Mouse (Mus musculus) neural tube, embryonic 11.5 days (tissue): ENCODE measurements around the gene Bst2. TPM values are rescaled to one million over a fixed set of nuclear protein-coding genes. Genes with fewer than 3 reads are reported as not detected.

Experiments used
- ATAC-seq: fragments of 200-750 bp; cut with Nextera tagmentation; 2 replicates; pipeline ENCODE4 v1.8.0; 2017; ENCODE audit warnings: moderate number of reproducible peaks, mild to moderate bottlenecking, moderate TSS enrichment, moderate library complexity; ENCODE audit not compliant: insufficient read depth, low FRiP score, low TSS enrichment
- DNase-seq: peaks from one replicate; pipeline ENCODE4 v3.0.0-alpha.2; 2015; ENCODE audit warnings: low spot score
- H3K27ac ChIP-seq: fragments of 300-500 bp; sonication (generic); 2 replicates; pipeline ENCODE4 v1.5.1; 2014; ENCODE audit warnings: low read depth, mild to moderate bottlenecking, low read length
- H3K27me3 ChIP-seq: fragments of 300-500 bp; sonication (generic); 2 replicates; pipeline ENCODE4 v1.6.1; 2014; ENCODE audit warnings: mild to moderate bottlenecking, low read length, mixed read lengths; ENCODE audit not compliant: control insufficient read depth, insufficient read depth
- H3K36me3 ChIP-seq: fragments of 300-500 bp; sonication (generic); 2 replicates; pipeline ENCODE4 v1.6.1; 2014; ENCODE audit warnings: mild to moderate bottlenecking, low read length, moderate library complexity, mixed read lengths; ENCODE audit not compliant: control insufficient read depth, insufficient read depth
- H3K4me1 ChIP-seq: fragments of 300-500 bp; sonication (generic); 2 replicates; pipeline ENCODE4 v1.6.1; 2014; ENCODE audit warnings: low read length, mixed read lengths; ENCODE audit not compliant: control insufficient read depth, insufficient read depth
- H3K4me2 ChIP-seq: fragments of 300-500 bp; sonication (generic); 2 replicates; pipeline ENCODE4 v1.6.1; 2014; ENCODE audit warnings: low read depth, mild to moderate bottlenecking, moderate library complexity
- H3K4me3 ChIP-seq: fragments of 300-500 bp; sonication (generic); 2 replicates; pipeline ENCODE4 v1.5.1; 2014; ENCODE audit warnings: low read depth, low read length
- H3K9ac ChIP-seq: fragments of 300-500 bp; sonication (generic); 2 replicates; pipeline ENCODE4 v1.6.1; 2014; ENCODE audit warnings: mild to moderate bottlenecking, low read length
- H3K9me3 ChIP-seq: fragments of 300-500 bp; sonication (generic); 2 replicates; pipeline ENCODE4 v1.6.1; 2016; ENCODE audit warnings: low read length; ENCODE audit not compliant: control insufficient read depth
- WGBS: fragments of 180-500 bp; shearing (Covaris S2); extraction: QIAGEN DNeasy Blood & Tissue Kit; methylation state at CpG from one replicate; pipeline ENCODE4 v1.1.7; 2014; 5-methylcytosine and 5-hydroxymethylcytosine counted together
- polyA plus RNA-seq: library from polyadenylated mRNA; unstranded; fragments of >200 nt; fragmentation: Nextera tagmentation; extraction: Ambion mirVana; gene quantifications from 2 replicates; pipeline ENCODE4 v1.2.1, GENCODE M21; 2014

Bst2 gene
- polyA plus RNA-seq, 1 experiment from 2014 or later, result 4.9 TPM

DNA sequence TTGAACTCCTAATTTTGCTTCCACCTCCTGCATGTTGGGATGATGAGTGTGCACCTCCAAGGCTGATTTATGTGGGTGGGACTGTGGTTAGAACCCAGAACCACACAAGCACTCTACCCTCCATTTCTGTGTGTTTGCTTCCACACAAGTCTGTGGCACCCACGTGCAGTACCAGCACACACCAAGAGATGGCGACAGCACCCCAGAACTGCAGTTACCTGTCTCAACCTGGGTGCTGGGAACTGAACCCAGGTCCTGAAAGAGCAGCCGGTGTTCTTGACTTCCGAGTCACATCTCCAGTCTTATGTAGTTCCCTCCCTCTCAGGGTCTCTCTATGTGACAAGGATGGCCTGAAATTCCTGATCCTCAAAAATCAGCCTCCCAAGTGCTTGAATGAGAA is 26.7 kb upstream of the Bst2 start:
- Histone ChIP-seq H3K4me1 (no peaks in the 10 kb centered on the region), H3K4me3 (no peak overlapping the region), H3K4me2 (no peak overlapping the region), H3K27ac (no peak overlapping the region), H3K27me3 (peaks cover 47% of the 10 kb centered on the region), H3K9ac (no peak overlapping the region), H3K9me3 (0 out of 2 replicates have a peak, but pooled peaks cover 3% of the 10 kb centered on the region), H3K36me3 (no peaks in the 10 kb centered on the region)
- DNase-seq, result no peak
- WGBS, result 91% methylated on average over 4 of the region's 4 CpGs
- no peak for ATAC-seq

DNA sequence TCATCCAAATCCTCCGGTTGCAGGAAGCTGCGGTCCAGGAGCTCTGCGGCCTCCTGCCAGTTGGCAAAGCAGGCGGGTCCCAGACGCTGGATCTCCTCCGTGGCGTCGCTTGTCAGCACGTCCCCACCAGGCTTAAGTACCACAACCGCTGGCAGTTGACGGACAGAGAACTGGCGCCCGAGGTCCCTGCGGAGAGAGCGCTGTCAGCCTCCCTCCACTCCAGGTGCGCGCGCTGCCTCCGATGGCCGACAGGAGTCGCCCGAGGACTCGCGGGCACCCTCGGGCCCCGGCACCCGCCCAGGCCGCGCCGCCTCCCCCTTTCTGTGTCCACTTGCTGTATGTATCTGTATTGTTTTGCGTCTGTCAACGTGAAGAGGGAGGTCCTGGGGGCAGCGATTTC is 25.5 kb upstream of the Bst2 start:
- ATAC-seq (peak; percentile 27; the same call in 1 of the 2 replicates), DNase-seq (peak; percentile 71)
- Histone ChIP-seq H3K36me3 (no peaks in the 10 kb centered on the region), H3K27ac (no peak overlapping the region), H3K9ac (no peak overlapping the region), H3K4me2 (peak overlapping the region; percentile 2; the same call in 1 of the 2 replicates), H3K4me1 (peaks cover 4% of the 10 kb centered on the region; the same call in 1 of the 2 replicates), H3K27me3 (peaks cover 54% of the 10 kb centered on the region), H3K9me3 (0 out of 2 replicates have a peak, but pooled peaks cover 3% of the 10 kb centered on the region), H3K4me3 (no peak overlapping the region)
- under 1% methylated on average over 33 of the region's 33 CpGs for WGBS

DNA sequence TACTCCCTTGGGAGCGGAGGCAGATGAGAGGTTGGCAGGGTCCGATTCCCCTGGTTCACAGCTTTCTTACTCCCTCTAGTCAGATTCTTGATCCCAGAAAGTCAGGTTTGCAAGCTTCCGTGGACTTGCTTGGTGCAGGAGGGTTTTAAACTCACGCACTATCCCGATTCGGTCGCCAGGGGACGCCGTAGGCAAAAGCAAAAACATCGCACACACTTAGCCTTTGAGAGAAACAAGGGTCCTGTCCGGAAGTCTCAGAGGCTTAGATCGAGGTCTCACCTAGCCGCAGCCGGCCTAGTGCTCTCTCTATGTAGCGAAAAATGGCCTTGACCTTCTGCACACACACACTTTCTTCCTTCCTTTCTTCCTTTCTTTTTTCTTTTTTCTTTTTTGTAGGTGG is 24.1 kb upstream of the Bst2 start:
- 0 out of 2 replicates have a peak, but pooled peaks cover 3% of the 10 kb centered on the region for H3K9me3 ChIP-seq
- DNase-seq (peak; percentile 87), ATAC-seq (no peak)
- H3K9ac ChIP-seq, result no peak overlapping the region
- peaks cover 67% of the 10 kb centered on the region for H3K27me3 ChIP-seq
- H3K36me3 ChIP-seq, result no peaks in the 10 kb centered on the region
- peaks cover 4% of the 10 kb centered on the region; the same call in 1 of the 2 replicates for H3K4me1 ChIP-seq
- H3K27ac ChIP-seq, result no peak overlapping the region
- no peak overlapping the region for H3K4me2 ChIP-seq
- 3% methylated on average over 15 of the region's 15 CpGs for WGBS
- no peak overlapping the region for H3K4me3 ChIP-seq

DNA sequence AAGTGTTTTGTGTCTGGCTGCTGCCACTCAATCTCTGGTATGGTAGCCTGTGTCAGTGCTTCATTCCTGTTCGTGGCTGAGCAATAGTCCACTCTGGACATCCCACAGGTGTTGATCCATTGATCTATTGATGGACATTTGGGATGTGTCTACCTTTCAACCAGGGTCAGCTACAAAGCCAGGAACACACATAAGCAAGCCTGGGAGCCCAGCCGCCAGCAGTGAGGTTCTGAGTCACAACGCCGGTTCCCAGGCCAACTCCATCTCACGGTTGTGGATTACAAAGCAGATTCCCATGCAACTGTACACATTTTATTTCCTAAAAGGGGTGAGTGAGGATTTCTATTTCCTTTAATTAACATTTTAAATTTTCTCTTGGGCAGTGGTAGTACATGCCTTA is 23.5 kb upstream of the Bst2 start:
- Histone ChIP-seq H3K27me3 (peaks cover 67% of the 10 kb centered on the region), H3K36me3 (no peaks in the 10 kb centered on the region), H3K9me3 (0 out of 2 replicates have a peak, but pooled peaks cover 3% of the 10 kb centered on the region), H3K4me3 (no peak overlapping the region), H3K9ac (no peak overlapping the region), H3K27ac (no peak overlapping the region), H3K4me1 (peaks cover 4% of the 10 kb centered on the region; the same call in 1 of the 2 replicates), H3K4me2 (no peak overlapping the region)
- no peak for ATAC-seq
- no peak for DNase-seq
- WGBS, result 86% methylated on average over 5 of the region's 5 CpGs

DNA sequence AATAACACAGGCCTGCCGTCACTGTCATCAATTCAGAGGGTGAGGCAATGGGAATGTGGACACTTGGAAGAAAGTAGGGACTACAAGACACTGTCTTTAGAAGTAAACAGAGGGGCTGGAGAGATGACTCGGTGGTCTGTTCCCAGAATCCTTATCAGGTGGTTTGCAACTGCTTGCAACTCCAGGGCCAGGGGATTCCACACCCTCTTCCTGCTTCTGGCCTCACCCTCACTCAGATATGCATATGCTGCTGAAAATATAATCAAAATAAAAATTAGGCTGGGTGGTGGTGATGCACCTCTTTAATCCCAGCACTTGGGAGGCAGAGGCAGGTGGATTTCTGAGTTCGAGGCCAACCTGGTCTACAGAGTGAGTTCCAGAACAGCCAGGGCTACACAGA is 22.8 kb upstream of the Bst2 start:
- Histone ChIP-seq H3K27me3 (peaks cover 70% of the 10 kb centered on the region), H3K4me2 (no peak overlapping the region), H3K27ac (no peak overlapping the region), H3K36me3 (no peaks in the 10 kb centered on the region), H3K9ac (no peak overlapping the region), H3K4me1 (peaks cover 4% of the 10 kb centered on the region; the same call in 1 of the 2 replicates), H3K9me3 (0 out of 2 replicates have a peak, but pooled peaks cover 3% of the 10 kb centered on the region), H3K4me3 (no peak overlapping the region)
- ATAC-seq (no peak), DNase-seq (no peak)
- WGBS, result 78% methylated on average over 3 of the region's 3 CpGs

DNA sequence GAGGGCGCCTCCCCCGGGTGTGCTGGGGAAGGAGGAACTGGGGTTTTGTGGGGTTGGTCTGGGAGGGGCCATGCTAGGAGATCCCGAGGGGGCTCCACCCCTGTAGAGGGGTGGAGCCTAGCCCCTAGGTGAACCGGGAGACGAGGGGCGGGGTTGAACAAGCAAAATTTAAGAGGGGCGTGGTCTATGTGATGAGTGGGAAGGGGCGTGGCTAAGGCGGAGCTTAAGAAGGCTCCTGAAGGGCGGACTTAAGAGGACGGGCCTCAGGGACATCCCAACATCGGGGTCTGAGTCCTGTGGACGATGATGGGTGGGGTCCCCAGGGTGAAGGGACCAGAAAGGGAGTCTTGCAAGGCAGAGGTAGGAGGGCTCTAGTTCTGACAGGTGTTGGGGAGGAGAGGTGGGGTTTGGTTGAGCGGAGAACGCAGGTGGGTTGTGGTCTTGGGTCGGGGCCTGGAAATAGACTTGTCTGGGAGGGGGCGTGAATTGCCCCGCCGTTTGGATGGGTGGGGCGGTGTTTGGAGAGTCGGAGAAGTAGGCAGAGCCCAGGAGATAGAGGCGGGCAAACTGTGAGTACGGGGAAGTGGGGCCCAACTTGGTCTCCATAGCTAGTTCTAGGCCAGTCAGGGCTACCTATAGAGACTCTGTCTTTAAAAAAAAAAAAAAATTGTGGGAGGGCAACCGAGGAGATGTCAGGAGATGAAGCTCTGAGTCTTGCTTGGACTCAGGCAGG is 21.9 kb upstream of the Bst2 start:
- Histone ChIP-seq H3K4me1 (peaks cover 4% of the 10 kb centered on the region; the same call in 1 of the 2 replicates), H3K9me3 (no peaks in the 10 kb centered on the region), H3K9ac (no peak overlapping the region), H3K27me3 (peaks cover 70% of the 10 kb centered on the region), H3K36me3 (no peaks in the 10 kb centered on the region), H3K4me3 (peak overlapping the region; percentile 18; the same call in 1 of the 2 replicates), H3K4me2 (peak overlapping the region; percentile 38), H3K27ac (no peak overlapping the region)
- 2% methylated on average over 24 of the region's 24 CpGs for WGBS
- peak; percentile 58 for DNase-seq
- ATAC-seq, result 0 out of 2 replicates have a peak, but pooled peaks have one; percentile 41

DNA sequence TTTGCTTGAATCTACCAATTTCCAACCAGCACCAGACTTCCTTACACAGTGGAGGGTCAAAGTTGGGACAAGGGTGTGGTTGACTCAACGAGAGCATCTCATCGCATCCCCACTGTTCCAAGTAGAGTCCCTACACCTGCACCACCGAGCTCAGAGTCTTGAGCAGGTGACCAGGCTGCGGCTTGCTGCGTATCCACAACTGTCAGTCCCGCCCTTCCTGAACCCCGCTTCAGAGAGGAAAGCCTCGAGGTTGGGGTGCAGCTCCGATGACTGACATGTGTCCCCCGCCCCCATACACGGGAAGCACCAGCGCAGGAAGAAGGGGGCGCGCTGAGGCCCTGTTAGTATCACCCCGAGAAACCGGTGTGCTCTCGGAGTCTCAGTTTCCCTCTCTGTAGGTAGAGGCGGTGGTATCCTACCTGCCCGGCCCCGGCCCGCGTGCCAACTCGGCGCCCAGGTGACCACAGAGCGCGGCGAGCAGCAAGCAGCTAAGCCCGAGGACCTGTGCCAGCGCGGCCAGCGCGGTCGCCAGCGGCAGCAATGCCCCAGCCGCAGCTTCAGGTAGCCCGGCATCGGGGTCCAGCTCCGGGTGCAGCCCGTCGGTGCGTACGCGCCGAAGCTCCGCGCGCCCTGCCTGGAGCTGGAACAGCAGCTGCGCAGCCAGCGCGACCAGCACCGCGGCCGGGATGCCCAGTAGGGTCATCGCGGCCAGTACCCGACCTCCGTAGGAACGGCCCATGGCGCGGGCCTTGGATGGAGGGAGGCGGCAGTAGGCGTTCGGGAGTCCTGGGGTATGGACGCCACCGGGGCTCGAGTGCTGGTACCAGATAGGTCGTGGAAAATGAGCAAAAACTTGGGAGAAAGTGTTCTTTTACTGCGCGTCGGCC is 21.1 kb upstream of the Bst2 start, which contains the start of gene Tmem221:
Tmem221 (minus strand) TSS at position 801 of the 887 bp plus-strand sequence.
- 0 out of 2 replicates have a peak, but pooled peaks have one; percentile 7 for ATAC-seq
- H3K27ac ChIP-seq, result no peak within 1 kb of the TSS

DNA sequence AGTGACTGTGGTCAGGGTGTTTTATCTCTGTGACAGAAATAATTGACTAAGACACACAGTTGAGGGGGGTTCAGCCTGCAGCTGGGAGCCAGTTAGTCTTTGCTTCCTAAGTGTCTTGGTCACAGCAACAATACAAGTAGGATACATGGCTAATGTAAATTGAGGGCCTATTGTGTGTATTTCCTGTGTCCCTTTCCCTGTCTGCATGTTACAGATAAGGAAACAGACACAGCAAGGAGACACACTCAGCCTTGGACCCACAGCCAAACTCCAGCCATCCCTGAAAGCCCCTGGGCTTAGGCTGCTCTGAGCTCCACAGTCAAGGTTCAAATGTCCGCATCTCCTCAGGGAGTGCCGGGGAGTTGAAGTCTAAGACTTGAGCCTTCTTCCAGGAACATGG is 17.4 kb upstream of the Bst2 start:
- H3K4me1 ChIP-seq, result peaks cover 4% of the 10 kb centered on the region; the same call in 1 of the 2 replicates
- peaks cover 35% of the 10 kb centered on the region for H3K27me3 ChIP-seq

More for the DNA sequence above, 21.1 kb upstream of the Bst2 start, which contains the start of gene Tmem221:
- no peaks in the 10 kb centered on the region for H3K9me3 ChIP-seq
- H3K9ac ChIP-seq, result no peak within 1 kb of the TSS
- peaks cover 69% of the 10 kb centered on the region for H3K27me3 ChIP-seq
- DNase-seq, result no peak
- 4% methylated on average over 70 of the region's 70 CpGs for WGBS
- no peaks in the 10 kb centered on the region for H3K36me3 ChIP-seq
- peak within 1 kb of the TSS; percentile 18 for H3K4me3 ChIP-seq
- peaks cover 4% of the 10 kb centered on the region; the same call in 1 of the 2 replicates for H3K4me1 ChIP-seq
- H3K4me2 ChIP-seq, result peak within 1 kb of the TSS; percentile 38

More for the DNA sequence above, 17.4 kb upstream of the Bst2 start:
- WGBS, result 90% methylated on average over 2 of the region's 2 CpGs
- DNase-seq (no peak), ATAC-seq (no peak)
- Histone ChIP-seq H3K36me3 (no peaks in the 10 kb centered on the region), H3K4me3 (no peak overlapping the region), H3K9ac (no peak overlapping the region), H3K27ac (no peak overlapping the region), H3K4me2 (no peak overlapping the region), H3K9me3 (no peaks in the 10 kb centered on the region)
